Mouse (Mus musculus) heart, adult 2 months (tissue): Measurements from ENCODE around the gene Pcsk1n. TPM values are rescaled to one million over a fixed set of nuclear protein-coding genes. Genes with fewer than 3 reads are reported as not detected.

Experiments
- DNase-seq, 2 experiments: peaks; one replicate each; pipeline ENCODE4 v3.0.0; 2021
- H3K27ac ChIP-seq: fragments of 200-600 bp; 2 replicates; pipeline ENCODE4 v1.8.1; 2022
- H3K27me3 ChIP-seq: fragments of 200-500 bp; 2 replicates; pipeline ENCODE4 v1.6.1; 2012; ENCODE audit warnings: mild to moderate bottlenecking, low read length, inconsistent platforms, mixed read lengths; ENCODE audit not compliant: control insufficient read depth, insufficient read depth
- H3K36me3 ChIP-seq: fragments of 200-500 bp; 2 replicates; pipeline ENCODE4 v1.6.1; 2012; ENCODE audit warnings: low read length, inconsistent platforms; ENCODE audit not compliant: control insufficient read depth, insufficient read depth
- H3K4me1 ChIP-seq: fragments of 200-500 bp; 2 replicates; pipeline ENCODE4 v1.6.1; 2011; ENCODE audit warnings: low read length; ENCODE audit not compliant: control insufficient read depth, insufficient read depth
- H3K4me3 ChIP-seq: fragments of 200-600 bp; 2 replicates; pipeline ENCODE4 v1.8.1; 2022
- H3K79me2 ChIP-seq: fragments of 200-500 bp; replicated peaks from 2 replicates; pipeline ENCODE4 v1.6.1; 2012; ENCODE audit warnings: mild to moderate bottlenecking, inconsistent platforms, low read length, moderate library complexity, mixed read lengths; ENCODE audit not compliant: control insufficient read depth, insufficient read depth
- H3K9ac ChIP-seq: fragments of 200-500 bp; 2 replicates; pipeline ENCODE4 v1.6.1; 2012; ENCODE audit warnings: low read depth, mild to moderate bottlenecking, control low read depth, inconsistent platforms, low read length, mixed read lengths
- CTCF ChIP-seq: fragments of 200-600 bp; IDR thresholded peaks from 2 replicates; pipeline ENCODE4 v1.8.1; 2022; ENCODE audit warnings: antibody characterized with exemption, mild to moderate bottlenecking, moderate library complexity
- EP300 ChIP-seq: fragments of 200-500 bp; IDR thresholded peaks from 2 replicates; pipeline ENCODE4 v1.6.1; 2011; ENCODE audit warnings: low read depth, low read length, control low read depth; ENCODE audit not compliant: insufficient read depth
- POLR2A ChIP-seq: fragments of 200-500 bp; IDR thresholded peaks from 2 replicates; pipeline ENCODE4 v1.6.1; 2011; ENCODE audit warnings: mild to moderate bottlenecking, low read depth, low read length, control low read depth; ENCODE audit not compliant: insufficient read depth
- WGBS: fragments of 180-500 bp; shearing (Covaris S2); methylation state at CpG from one replicate; pipeline ENCODE4 v1.1.7; 2018; 5-methylcytosine and 5-hydroxymethylcytosine counted together
- intact Hi-C: fragments of 180-260 bp; cut with DNase I; formaldehyde crosslinking; loops from one replicate; pipeline ENCODE4 v1.15.1; 2025
- polyA plus RNA-seq: library from polyadenylated mRNA; depleted of rRNA; stranded (reverse); fragments of >200 nt; gene quantifications from 2 replicates; pipeline ENCODE4 v1.2.3, GENCODE M21; 2012
- total RNA-seq, 2 experiments: library from RNA; stranded (reverse); gene quantifications; 2 replicates each; pipeline ENCODE4 v1.2.3; 2021

Gene Pcsk1n
- total and polyA plus RNA-seq, 3 experiments = 0.16 to 0.25 TPM; not detected in 1

DNA sequence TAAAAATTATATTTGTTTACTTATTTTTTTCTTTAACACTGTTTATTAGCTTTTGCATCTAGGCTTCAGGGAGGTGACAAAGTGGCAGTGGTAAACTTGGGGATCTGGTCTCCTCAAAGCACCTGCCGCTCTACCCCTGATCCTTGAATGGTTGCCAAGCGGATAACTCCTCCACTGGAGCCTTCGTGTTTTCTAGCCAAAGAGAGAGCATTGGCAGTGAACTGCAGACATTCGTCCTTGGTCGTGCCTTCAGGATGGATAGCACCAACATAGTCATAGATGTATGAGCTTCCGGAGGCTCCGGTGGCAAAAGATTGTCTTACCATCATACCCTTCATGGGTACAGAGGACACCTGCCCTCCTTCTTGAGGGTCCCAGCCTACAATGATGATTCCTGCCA, 30.5 kb downstream of the Pcsk1n start:
- no peaks in the 10 kb centered on the region for H3K36me3 ChIP-seq
- no peak for DNase-seq
- no peaks in the 10 kb centered on the region for H3K79me2 ChIP-seq
- H3K27me3 ChIP-seq = no peaks in the 10 kb centered on the region
- intact Hi-C loops = no loop called here
- no peaks in the 10 kb centered on the region for H3K4me1 ChIP-seq
- WGBS = 68% methylated on average over 7 of the region's 7 CpGs
- TF ChIP-seq POLR2A (no peak), EP300 (no peak), CTCF (no peak)
- no peak overlapping the region for H3K4me3 ChIP-seq
- H3K27ac ChIP-seq = no peak overlapping the region
- no peak overlapping the region for H3K9ac ChIP-seq

- DNase-seq = no peak
- Histone ChIP-seq H3K4me1 (no peaks in the 10 kb centered on the region), H3K36me3 (no peaks in the 10 kb centered on the region), H3K27me3 (no peaks in the 10 kb centered on the region), H3K27ac (no peak overlapping the region), H3K4me3 (no peak overlapping the region), H3K79me2 (no peaks in the 10 kb centered on the region), H3K9ac (no peak overlapping the region)
- WGBS = 88% methylated on average over 9 of the region's 9 CpGs
- TF ChIP-seq CTCF = no peak
- TF ChIP-seq POLR2A = no peak
- TF ChIP-seq EP300 = no peak
- intact Hi-C loops = no loop called here
Measured at GRCm38 (mm10) chrX:7958868-7959267, 39.2 kb downstream of the Pcsk1n start.

DNA sequence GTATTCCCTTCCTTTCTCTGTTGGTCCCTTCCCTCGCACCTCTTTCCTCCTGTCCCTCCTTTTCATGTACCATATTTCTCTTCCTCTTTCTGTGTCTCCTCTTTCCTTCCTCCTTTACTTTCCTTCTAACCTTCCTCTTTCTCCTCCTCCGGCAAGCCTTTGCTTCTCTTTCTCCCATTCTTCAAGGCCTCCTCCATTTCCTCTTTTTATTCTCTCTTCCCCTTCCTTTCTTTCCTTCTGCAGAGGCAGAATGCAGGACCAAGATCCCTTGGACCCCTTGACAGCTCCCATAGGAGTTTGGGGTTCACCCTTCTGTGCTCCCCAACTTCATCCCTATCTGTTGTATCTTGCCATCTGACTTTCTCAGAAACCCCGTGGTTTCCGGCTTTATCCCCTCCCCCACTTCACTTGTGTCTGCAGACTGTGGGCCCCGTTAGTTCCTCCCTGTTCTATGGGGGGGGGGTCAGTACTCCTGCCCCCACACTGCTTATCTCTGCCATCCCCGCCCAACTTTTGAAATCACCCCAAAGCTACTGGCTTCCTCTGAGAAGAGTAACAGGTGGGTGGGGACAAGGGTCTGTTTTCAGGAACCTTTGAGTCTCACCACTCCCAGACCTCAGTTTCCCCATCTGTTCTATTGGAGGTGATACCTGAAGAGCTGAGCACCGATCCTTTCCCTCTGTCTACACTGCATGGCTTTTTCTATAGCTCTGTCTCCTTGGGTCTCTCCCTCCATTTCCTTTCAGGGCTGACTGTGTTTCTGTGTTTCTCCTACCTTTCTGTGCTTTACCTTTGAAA, 44.4 kb downstream of the Pcsk1n start:
- WGBS = 57% methylated on average over 7 of the region's 7 CpGs
- TF ChIP-seq EP300 = no peak
- no peak for TF ChIP-seq CTCF
- no peak for TF ChIP-seq POLR2A
- Histone ChIP-seq H3K27ac (no peak overlapping the region), H3K4me3 (no peak overlapping the region), H3K79me2 (no peaks in the 10 kb centered on the region), H3K27me3 (no peaks in the 10 kb centered on the region), H3K36me3 (no peaks in the 10 kb centered on the region), H3K9ac (no peak overlapping the region), H3K4me1 (no peaks in the 10 kb centered on the region)
- intact Hi-C loops = no loop called here
- no peak for DNase-seq

GRCm38 (mm10) chrX:7966161-7966560, 46.5 kb downstream of the Pcsk1n start:
- Histone ChIP-seq H3K4me1 (no peaks in the 10 kb centered on the region), H3K9ac (no peak overlapping the region), H3K4me3 (no peak overlapping the region), H3K79me2 (no peaks in the 10 kb centered on the region), H3K27me3 (no peaks in the 10 kb centered on the region), H3K27ac (no peak overlapping the region), H3K36me3 (no peaks in the 10 kb centered on the region)
- no peak for DNase-seq
- WGBS = 53% methylated on average over 4 of the region's 4 CpGs
- TF ChIP-seq CTCF (no peak), POLR2A (no peak)
- intact Hi-C loops = no loop called here

DNA sequence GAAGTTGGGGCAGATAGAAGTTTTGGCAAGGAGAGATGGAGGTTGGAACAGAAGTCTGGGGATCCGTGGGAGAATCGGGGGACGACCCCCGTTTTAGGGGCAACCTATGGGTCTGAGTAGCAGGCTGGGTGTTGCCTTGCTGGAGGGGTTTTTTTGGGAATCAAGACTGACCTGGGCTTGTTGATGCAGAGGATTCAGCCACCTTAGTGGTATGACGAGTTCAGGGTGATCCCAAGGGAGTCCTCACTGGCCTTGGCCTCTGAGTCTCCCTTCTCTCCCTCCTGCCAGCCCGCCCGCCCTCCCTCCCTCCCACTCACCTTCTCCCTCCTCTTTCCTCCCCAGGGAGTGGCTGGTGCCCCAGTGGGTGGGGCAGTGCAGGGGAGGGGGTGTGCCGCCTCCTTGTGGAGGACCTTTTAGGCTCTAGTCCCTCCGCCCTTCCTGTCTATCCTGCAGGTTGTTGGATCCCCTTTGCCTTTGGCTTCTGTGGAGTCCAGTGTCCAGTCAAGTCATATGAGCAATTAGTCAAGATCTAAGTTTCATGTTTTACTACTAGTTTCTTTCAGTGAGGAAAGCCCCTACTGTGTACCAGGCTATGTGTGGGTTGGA, 48.1 kb downstream of the Pcsk1n start:
- 58% methylated on average over 7 of the region's 9 CpGs for WGBS
- Histone ChIP-seq H3K9ac (no peak overlapping the region), H3K27me3 (no peaks in the 10 kb centered on the region), H3K4me3 (no peak overlapping the region), H3K36me3 (no peaks in the 10 kb centered on the region), H3K4me1 (no peaks in the 10 kb centered on the region), H3K79me2 (no peaks in the 10 kb centered on the region), H3K27ac (no peak overlapping the region)
- DNase-seq = no peak
- intact Hi-C loops = no loop called here
- TF ChIP-seq CTCF = no peak
- no peak for TF ChIP-seq POLR2A
- TF ChIP-seq EP300 = no peak

DNA sequence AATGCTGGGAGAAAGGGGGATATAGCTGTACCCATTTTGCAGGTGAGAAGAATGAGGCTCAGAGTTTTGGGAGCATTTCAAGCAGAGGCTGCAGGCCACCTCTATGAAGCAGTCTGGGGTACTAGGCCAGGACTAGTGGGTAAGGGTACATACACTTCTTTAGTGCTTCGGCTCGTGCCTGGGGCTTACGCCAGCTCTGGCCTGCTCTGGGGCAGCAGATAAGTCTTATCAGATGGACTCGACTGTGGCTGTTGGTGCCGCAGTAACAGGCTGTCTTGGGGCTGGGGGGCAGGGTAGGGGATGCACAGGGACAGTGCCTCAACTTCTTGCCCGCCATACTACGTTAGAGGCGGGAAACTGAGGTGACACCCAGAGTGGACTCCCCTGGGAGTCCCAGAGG, 48.6 kb downstream of the Pcsk1n start:
- Histone ChIP-seq H3K9ac (no peak overlapping the region), H3K4me3 (no peak overlapping the region), H3K27ac (no peak overlapping the region), H3K4me1 (no peaks in the 10 kb centered on the region), H3K36me3 (no peaks in the 10 kb centered on the region), H3K79me2 (no peaks in the 10 kb centered on the region), H3K27me3 (no peaks in the 10 kb centered on the region)
- intact Hi-C loops = no loop called here
- no peak for DNase-seq
- WGBS = 63% methylated on average over 8 of the region's 8 CpGs
- TF ChIP-seq EP300 = no peak
- TF ChIP-seq CTCF = no peak
- no peak for TF ChIP-seq POLR2A
